In the genomic region with DNA sequence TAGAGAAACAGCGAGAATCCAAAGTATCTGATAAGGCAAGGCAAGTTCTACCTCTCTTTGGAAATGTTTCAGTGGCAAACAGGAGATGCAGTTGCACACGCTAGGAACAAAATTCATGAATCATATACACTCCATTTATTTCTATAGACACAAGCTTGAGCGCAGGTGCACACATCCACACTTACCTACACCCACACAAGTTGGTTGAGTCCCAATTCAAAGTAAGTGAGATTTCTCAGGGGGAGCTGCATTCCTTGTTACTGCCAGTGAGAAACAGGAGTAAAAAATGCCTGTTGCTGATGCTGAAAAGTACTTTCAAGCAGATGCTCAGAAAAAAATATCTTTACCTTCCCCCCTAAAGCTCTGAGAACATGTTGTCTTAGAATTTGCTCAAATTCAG, we compare ENCODE assay signal across 24 mouse cellular contexts.
DNase-seq lines count a peak whose midpoint lies in the region; ATAC-seq and TF ChIP-seq lines count a peak whose summit lies in the region.
"Had no signal": no experiment of that assay in that cellular context is flagged by ENCODE, and none has a peak within 500 bp of the region (broad histone marks: within the 10 kb centered on the region; RNA-seq: fewer than 3 reads in every experiment).

No protein-coding gene starts in this region.

- no peak overlapping the region for H3K4me2 ChIP-seq in intestine, postnatal 0 days (replicated peaks; ENCODE audit: low read depth)
- H3K4me2 ChIP-seq: hindbrain, embryonic 15.5 days; intestine, embryonic 15.5 days; kidney, embryonic 15.5 days; limb, embryonic 15.5 days; lung, embryonic 14.5 days; midbrain, embryonic 12.5 days; neural tube, embryonic 15.5 days; stomach, embryonic 15.5 days had no signal

- no peaks in the 10 kb centered on the region for H3K27me3 ChIP-seq in intestine, postnatal 0 days (replicated peaks; ENCODE audit: control insufficient read depth, insufficient read depth, low read length)
- H3K27me3 ChIP-seq: hindbrain, embryonic 15.5 days; intestine, embryonic 15.5 days; kidney, embryonic 15.5 days; limb, embryonic 15.5 days; midbrain, embryonic 12.5 days; neural tube, embryonic 15.5 days; stomach, embryonic 15.5 days had no signal

- H3K27ac ChIP-seq in intestine, postnatal 0 days (ENCODE audit: low read depth, low read length), result no peak overlapping the region
- H3K27ac ChIP-seq: forebrain, embryonic 10.5 days; gastrocnemius, adult 2 months; heart, embryonic 10.5 days; hindbrain, embryonic 15.5 days; intestine, embryonic 15.5 days; kidney, embryonic 15.5 days; limb, embryonic 15.5 days; liver, embryonic 14.5 days; midbrain, embryonic 12.5 days; neural tube, embryonic 15.5 days; stomach, embryonic 15.5 days had no signal

- H3K4me3 ChIP-seq in intestine, postnatal 0 days (ENCODE audit: low read depth, low read length), result no peak overlapping the region
- H3K4me3 ChIP-seq: forebrain, embryonic 10.5 days; gastrocnemius, adult 2 months; heart, embryonic 10.5 days; hindbrain, embryonic 15.5 days; intestine, embryonic 15.5 days; kidney, embryonic 15.5 days; limb, embryonic 15.5 days; midbrain, embryonic 12.5 days; neural tube, embryonic 15.5 days; stomach, embryonic 15.5 days had no signal

- WGBS in intestine, postnatal 0 days, result 78% methylated on average over 3 of the region's 3 CpGs

- no peak overlapping the region for H3K9ac ChIP-seq in intestine, postnatal 0 days (ENCODE audit: low read depth, low read length)
- H3K9ac ChIP-seq: hindbrain, embryonic 15.5 days; intestine, embryonic 15.5 days; kidney, embryonic 15.5 days; limb, embryonic 15.5 days; liver, embryonic 14.5 days; lung, embryonic 14.5 days; midbrain, embryonic 12.5 days; neural tube, embryonic 15.5 days; stomach, embryonic 15.5 days had no signal

- peak; percentile 19 to 31 for DNase-seq in layer of hippocampus, adult 8-10 months (ENCODE audit: low spot score in 2 of 2)
- DNase-seq in layer of hippocampus, postnatal 10 days (ENCODE audit: low spot score in 2 of 2), result no peak
- DNase-seq in brain, adult 2 months (ENCODE audit: low read depth, low spot score), result peak; percentile 88
- DNase-seq in frontal cortex, postnatal 36 days (ENCODE audit: low spot score in 2 of 2), result peak; percentile 24 to 66
- peak; percentile 63 for DNase-seq in right cerebral cortex, postnatal 25 days
- no peak for DNase-seq in testis, postnatal 10 days (ENCODE audit: low spot score)
- DNase-seq: adrenal gland, adult 2 months; cerebellum, adult 11-12 months; cerebellum, postnatal 10 days; gastrocnemius, adult 2 months; kidney, postnatal 4 days; lung, embryonic 14.5 days had no signal

- no peaks in the 10 kb centered on the region for H3K4me1 ChIP-seq in intestine, postnatal 0 days (replicated peaks; ENCODE audit: control insufficient read depth, insufficient read depth, low read length)
- H3K4me1 ChIP-seq: forebrain, embryonic 10.5 days; heart, embryonic 10.5 days; hindbrain, embryonic 15.5 days; intestine, embryonic 15.5 days; kidney, embryonic 15.5 days; limb, embryonic 15.5 days; midbrain, embryonic 12.5 days; neural tube, embryonic 15.5 days; stomach, embryonic 15.5 days had no signal

- TF ChIP-seq CTCF in intestine, postnatal 0 days (IDR thresholded peaks at IDR 0.05; ENCODE audit: low read depth), result no peak

- no peak for ATAC-seq in intestine, postnatal 0 days
- ATAC-seq: forebrain, embryonic 16.5 days; intestine, embryonic 15.5 days had no signal

- H3K9me3 ChIP-seq in intestine, postnatal 0 days (ENCODE audit: control insufficient read depth), result no peaks in the 10 kb centered on the region
- H3K9me3 ChIP-seq: forebrain, embryonic 10.5 days; heart, embryonic 10.5 days; hindbrain, embryonic 15.5 days; intestine, embryonic 15.5 days; kidney, embryonic 15.5 days; limb, embryonic 15.5 days; midbrain, embryonic 12.5 days; neural tube, embryonic 15.5 days; stomach, embryonic 15.5 days had no signal

- no peaks in the 10 kb centered on the region for H3K36me3 ChIP-seq in intestine, postnatal 0 days (ENCODE audit: control insufficient read depth, insufficient read depth)
- H3K36me3 ChIP-seq: forebrain, embryonic 10.5 days; heart, embryonic 10.5 days; hindbrain, embryonic 15.5 days; intestine, embryonic 15.5 days; kidney, embryonic 15.5 days; limb, embryonic 15.5 days; midbrain, embryonic 12.5 days; neural tube, embryonic 15.5 days; stomach, embryonic 15.5 days had no signal

Comparison
In these comparisons a context has a peak if more than half of its experiments do, and no peak if none do; other contexts are left out.
1. DNase-seq: peak in layer of hippocampus, adult 8-10 months (2 of 2), brain, adult 2 months (single experiment), frontal cortex, postnatal 36 days (2 of 2) and right cerebral cortex, postnatal 25 days (single experiment); none in layer of hippocampus, postnatal 10 days (0 of 2) and testis, postnatal 10 days (single experiment).